Mouse (Mus musculus): Measurements from ENCODE around the gene Zswim3. TPM values are rescaled to one million over a fixed set of nuclear protein-coding genes. Genes with fewer than 3 reads are reported as not detected.

The Zswim3 gene
- total and polyA plus RNA-seq, 3 experiments = 4.7 to 5.9 TPM; not detected in 1

GRCm38 (mm10) chr2:164773229-164773988 lies 31.5 kb upstream of the Zswim3 start (continued):
- TF ChIP-seq ETS1 (IDR thresholded peaks at IDR 0.05; ENCODE audit: low read depth, low read length) (0 out of 2 replicates have a peak, but pooled peaks have one; percentile 11), USF1 (IDR thresholded peaks at IDR 0.05; ENCODE audit: low read depth, low read length) (no peak), GABPA (IDR thresholded peaks at IDR 0.05; ENCODE audit: low read depth, low read length) (no peak), CHD1 (IDR thresholded peaks at IDR 0.05; ENCODE audit: low read depth, low read length) (no peak), JUND (IDR thresholded peaks at IDR 0.05; ENCODE audit: low read depth, low read length) (no peak), MXI1 (IDR thresholded peaks at IDR 0.05; ENCODE audit: low read depth, low read length) (peak; percentile 19; the same call in 1 of the 2 replicates), ZNF384 (IDR thresholded peaks at IDR 0.05; ENCODE audit: low read depth, low read length) (no peak), CHD2 (IDR thresholded peaks at IDR 0.05; ENCODE audit: low read length) (no peak; the same call in 1 of the 2 replicates), MAZ (IDR thresholded peaks at IDR 0.05; ENCODE audit: low read depth, low read length) (no peak), MEF2A (IDR thresholded peaks at IDR 0.05; ENCODE audit: extremely low read depth, insufficient replicate concordance, low read depth, low read length, poor library complexity, severe bottlenecking) (no peak), USF2 (IDR thresholded peaks at IDR 0.05; ENCODE audit: borderline replicate concordance in 1 of 2, insufficient read depth in 1 of 2, low read depth in 1 of 2, low read length in 2 of 2) (no peak), TBP (IDR thresholded peaks at IDR 0.05; ENCODE audit: low read depth, low read length) (no peak), E2F4 (IDR thresholded peaks at IDR 0.05; ENCODE audit: borderline replicate concordance, low read depth, low read length) (no peak), CTCF (IDR thresholded peaks at IDR 0.05 in 2 of 3, conservative IDR thresholded peaks at IDR 0.05 in 1 of 3; ENCODE audit: control insufficient read depth in 1 of 3, insufficient read depth in 1 of 3, low read depth in 2 of 3, low read length in 3 of 3, poor library complexity in 1 of 3, severe bottlenecking in 1 of 3) (no peak), BHLHE40 (IDR thresholded peaks at IDR 0.05; ENCODE audit: borderline replicate concordance, low read depth, low read length) (no peak), UBTF (IDR thresholded peaks at IDR 0.05; ENCODE audit: borderline replicate concordance, insufficient read depth, low read depth, low read length) (no peak), POLR2AphosphoS5 (IDR thresholded peaks at IDR 0.05; ENCODE audit: borderline replicate concordance, low read depth, low read length) (no peak), RCOR1 (IDR thresholded peaks at IDR 0.05; ENCODE audit: low read depth, low read length) (0 out of 2 replicates have a peak, but pooled peaks have one; percentile 9), POLR2A (IDR thresholded peaks at IDR 0.05; ENCODE audit: control insufficient read depth in 1 of 2, insufficient read depth in 1 of 2, low read depth in 1 of 2, low read length in 2 of 2, poor library complexity in 1 of 2) (peak in 1 of 2 experiments; percentile 64; a peak in 2 of 4 replicates), MAX (IDR thresholded peaks at IDR 0.05; ENCODE audit: low read length) (no peak)

GRCm38 (mm10) chr2:164773989-164774364 lies 30.9 kb upstream of the Zswim3 start:
- H3K36me3 ChIP-seq (ENCODE audit: control insufficient read depth in 1 of 2, insufficient read depth in 2 of 2, low read length in 2 of 2) = peaks cover 2 to 27% of the 10 kb centered on the region in 2 experiments
- no peak for TF ChIP-seq USF2 (IDR thresholded peaks at IDR 0.05; ENCODE audit: borderline replicate concordance in 1 of 2, insufficient read depth in 1 of 2, low read depth in 1 of 2, low read length in 2 of 2)
- no peak for TF ChIP-seq MAZ (IDR thresholded peaks at IDR 0.05; ENCODE audit: low read depth, low read length)
- TF ChIP-seq HCFC1 (IDR thresholded peaks at IDR 0.05; ENCODE audit: low read depth, low read length) = peak; percentile 50; the same call in 1 of the 2 replicates
- no peak for TF ChIP-seq TAL1 (IDR thresholded peaks at IDR 0.05; ENCODE audit: low read length)
- peak in 1 of 2 experiments; percentile 31; a peak in 1 of 4 replicates for TF ChIP-seq POLR2A (IDR thresholded peaks at IDR 0.05; ENCODE audit: control insufficient read depth in 1 of 2, insufficient read depth in 1 of 2, low read depth in 1 of 2, low read length in 2 of 2, poor library complexity in 1 of 2)
- no peak for TF ChIP-seq MAFK (IDR thresholded peaks at IDR 0.05; ENCODE audit: borderline replicate concordance, low read depth, low read length)
- 0 out of 2 replicates have a peak, but pooled peaks have one; percentile 17 for TF ChIP-seq RCOR1 (IDR thresholded peaks at IDR 0.05; ENCODE audit: low read depth, low read length)
- peak; percentile 44; the same call in 1 of the 2 replicates for TF ChIP-seq NELFE (IDR thresholded peaks at IDR 0.05; ENCODE audit: low read depth, low read length)
- TF ChIP-seq CTCF (IDR thresholded peaks at IDR 0.05 in 2 of 3, conservative IDR thresholded peaks at IDR 0.05 in 1 of 3; ENCODE audit: control insufficient read depth in 1 of 3, insufficient read depth in 1 of 3, low read depth in 2 of 3, low read length in 3 of 3, poor library complexity in 1 of 3, severe bottlenecking in 1 of 3) = no peak
- TF ChIP-seq SIN3A (IDR thresholded peaks at IDR 0.05; ENCODE audit: low read length) = peak; percentile 88
- no peak for TF ChIP-seq JUND (IDR thresholded peaks at IDR 0.05; ENCODE audit: low read depth, low read length)
- peak; percentile 45; the same call in 1 of the 2 replicates for TF ChIP-seq TBP (IDR thresholded peaks at IDR 0.05; ENCODE audit: low read depth, low read length)
- TF ChIP-seq NRF1 (IDR thresholded peaks at IDR 0.05; ENCODE audit: insufficient read depth, low read depth, low read length, poor library complexity, severe bottlenecking) = no peak
- TF ChIP-seq MAX (IDR thresholded peaks at IDR 0.05; ENCODE audit: low read length) = peak; percentile 75; the same call in 1 of the 2 replicates
- TF ChIP-seq POLR2AphosphoS5 (IDR thresholded peaks at IDR 0.05; ENCODE audit: borderline replicate concordance, low read depth, low read length) = no peak
- TF ChIP-seq MYC (IDR thresholded peaks at IDR 0.05; ENCODE audit: low read depth, low read length) = peak; percentile 80
- no peak for TF ChIP-seq TCF12 (IDR thresholded peaks at IDR 0.05; ENCODE audit: low read depth, low read length)
- TF ChIP-seq GABPA (IDR thresholded peaks at IDR 0.05; ENCODE audit: low read depth, low read length) = no peak
- TF ChIP-seq CHD1 (IDR thresholded peaks at IDR 0.05; ENCODE audit: low read depth, low read length) = no peak
- no peak for TF ChIP-seq UBTF (IDR thresholded peaks at IDR 0.05; ENCODE audit: borderline replicate concordance, insufficient read depth, low read depth, low read length)

More at GRCm38 (mm10) chr2:164773989-164774364, 30.9 kb upstream of the Zswim3 start:
- Histone ChIP-seq H3K4me3 (ENCODE audit: control insufficient read depth in 1 of 2, insufficient read depth in 1 of 2, low read depth in 2 of 2, low read length in 2 of 2) (peak overlapping the region; percentile 34 to 51), H3K9me3 (replicated peaks; ENCODE audit: insufficient read depth, low read length) (no peaks in the 10 kb centered on the region), H3K27me3 (ENCODE audit: control insufficient read depth in 1 of 2, insufficient read depth in 2 of 2, low read length in 2 of 2) (no peaks in the 10 kb centered on the region), H3K4me1 (ENCODE audit: control insufficient read depth in 1 of 2, insufficient read depth in 2 of 2, low read length in 2 of 2) (peaks cover 3 to 29% of the 10 kb centered on the region in 2 experiments; a peak in 3 of 4 replicates), H3K27ac (ENCODE audit: control insufficient read depth, low read depth, low read length) (peak overlapping the region; percentile 97), H3K9ac (ENCODE audit: control insufficient read depth, low read depth, low read length, poor library complexity, severe bottlenecking) (peak overlapping the region; percentile 59), H3K79me2 (ENCODE audit: control insufficient read depth, insufficient read depth, low read length, poor library complexity) (peaks cover 24% of the 10 kb centered on the region)
- DNase-seq (ENCODE audit: low read depth, low spot score) = peak; percentile 87

Data from MEL (cell line).